7 mouse cellular contexts compared by ENCODE assay signal in genomic region chr9:64021319-64021850, GRCm38 (mm10). TPM values are rescaled to one million over a fixed set of nuclear protein-coding genes. Genes with fewer than 3 reads are reported as not detected.
DNase-seq lines count a peak whose midpoint lies in the region; ATAC-seq and TF ChIP-seq lines count a peak whose summit lies in the region.

No protein-coding gene starts in this region.

- H3K9ac ChIP-seq in embryonic facial prominence, embryonic 15.5 days, result peak overlapping the region; percentile 98
- H3K9ac ChIP-seq in limb, embryonic 12.5 days (replicated peaks), result peak overlapping the region; percentile 100

- WGBS in spleen, adult 2 months, result under 1% methylated on average over 22 of the region's 32 CpGs
- WGBS in embryonic facial prominence, embryonic 15.5 days, result 0% methylated on average over 31 of the region's 32 CpGs
- WGBS in limb, embryonic 12.5 days, result under 1% methylated on average over 32 of the region's 32 CpGs

- H3K4me2 ChIP-seq in embryonic facial prominence, embryonic 15.5 days (replicated peaks), result peak overlapping the region; percentile 88
- peak overlapping the region; percentile 96 for H3K4me2 ChIP-seq in limb, embryonic 12.5 days

- no peaks in the 10 kb centered on the region for H3K9me3 ChIP-seq in embryonic facial prominence, embryonic 15.5 days (replicated peaks)
- H3K9me3 ChIP-seq in limb, embryonic 12.5 days, result no peaks in the 10 kb centered on the region

- DNase-seq in spleen, adult 2 months (ENCODE audit: low read depth in 1 of 2, low spot score in 2 of 2), result no peak
- no peak for DNase-seq in spleen, postnatal 36 days (ENCODE audit: low spot score in 2 of 2)
- peak; percentile 29 for DNase-seq in splenic B cell, adult 2 months (ENCODE audit: low read depth, low spot score)
- DNase-seq in adrenal gland, adult (ENCODE audit: inconsistent age in 2 of 2, low spot score in 1 of 2), result no peak
- DNase-seq in layer of hippocampus, adult 8-10 months (ENCODE audit: low spot score in 2 of 2), result no peak

- H3K27me3 ChIP-seq in spleen, adult 2 months (ENCODE audit: control insufficient read depth, insufficient read depth, low read length), result peaks cover 31% of the 10 kb centered on the region
- H3K27me3 ChIP-seq in embryonic facial prominence, embryonic 15.5 days, result no peaks in the 10 kb centered on the region
- H3K27me3 ChIP-seq in limb, embryonic 12.5 days, result no peaks in the 10 kb centered on the region
- H3K27me3 ChIP-seq in splenic B cell, adult 2 months (ENCODE audit: control insufficient read depth, insufficient read depth, low read length, poor library complexity, severe bottlenecking), result peaks cover 6% of the 10 kb centered on the region; the same call in 1 of the 2 replicates

- no peak for ATAC-seq in embryonic facial prominence, embryonic 15.5 days (ENCODE audit: insufficient number of reproducible peaks, low FRiP score, low TSS enrichment, low read depth)
- ATAC-seq in limb, embryonic 12.5 days (ENCODE audit: insufficient number of reproducible peaks, insufficient read depth, low FRiP score, low TSS enrichment, low read depth), result no peak

- H3K36me3 ChIP-seq in spleen, adult 2 months (ENCODE audit: control insufficient read depth, insufficient read depth, low read length), result no peaks in the 10 kb centered on the region
- H3K36me3 ChIP-seq in embryonic facial prominence, embryonic 15.5 days, result no peaks in the 10 kb centered on the region
- peaks cover 2% of the 10 kb centered on the region; the same call in 1 of the 2 replicates for H3K36me3 ChIP-seq in limb, embryonic 12.5 days
- no peaks in the 10 kb centered on the region for H3K36me3 ChIP-seq in splenic B cell, adult 2 months (ENCODE audit: control insufficient read depth, insufficient read depth, low read length, poor library complexity, severe bottlenecking)

- TF ChIP-seq POLR2A in spleen, adult 2 months (IDR thresholded peaks at IDR 0.05; ENCODE audit: low read depth, low read length), result no peak

- H3K27ac ChIP-seq in spleen, adult 2 months (ENCODE audit: insufficient read depth, low read length), result no peak overlapping the region
- peak overlapping the region; percentile 97 for H3K27ac ChIP-seq in embryonic facial prominence, embryonic 15.5 days (replicated peaks)
- H3K27ac ChIP-seq in limb, embryonic 12.5 days, result peak overlapping the region; percentile 98

- H3K4me1 ChIP-seq in spleen, adult 2 months (ENCODE audit: control insufficient read depth, insufficient read depth, insufficient read length), result peaks cover 11% of the 10 kb centered on the region
- peaks cover 45% of the 10 kb centered on the region for H3K4me1 ChIP-seq in embryonic facial prominence, embryonic 15.5 days
- H3K4me1 ChIP-seq in limb, embryonic 12.5 days (replicated peaks), result peaks cover 52% of the 10 kb centered on the region

- no peak for TF ChIP-seq CTCF in spleen, adult 2 months (IDR thresholded peaks at IDR 0.05; ENCODE audit: extremely low read depth, insufficient read depth, insufficient read length, insufficient replicate concordance)

- peak overlapping the region; percentile 55 for H3K4me3 ChIP-seq in spleen, adult 2 months (ENCODE audit: extremely low read depth, insufficient read depth, insufficient read length)
- H3K4me3 ChIP-seq in embryonic facial prominence, embryonic 15.5 days (replicated peaks), result peak overlapping the region; percentile 74
- H3K4me3 ChIP-seq in limb, embryonic 12.5 days (replicated peaks), result peak overlapping the region; percentile 96

RNA-seq across cellular contexts. Expression of gene Smad6, which starts 0.5 kb away (rescaled TPM):
- 6.2 and 9.7 TPM in 2 replicates for polyA plus RNA-seq in spleen, adult 2 months (2012; rRNA removed)
- polyA plus RNA-seq in embryonic facial prominence, embryonic 15.5 days (2015; fragmentation: Nextera tagmentation; extraction: Ambion mirVana), result 12.8 and 15.5 TPM in 2 replicates
- polyA plus RNA-seq in limb, embryonic 12.5 days (2016; fragmentation: Nextera tagmentation; extraction: Ambion mirVana), result 23.5 and 23.9 TPM in 2 replicates
- 1 to 10 TPM; 1.7 to 2.5 (median 2.0) TPM for total RNA-seq in layer of hippocampus, adult 8-10 months (2022)
